Mouse (Mus musculus) sigmoid colon, adult 10 weeks (tissue): ENCODE data around the gene Cacng6. TPM values are rescaled to one million over a fixed set of nuclear protein-coding genes. Genes with fewer than 3 reads are reported as not detected.

Experiments used
- polyA plus RNA-seq: library from polyadenylated mRNA; stranded (reverse); fragments of 350-450 nt; fragmentation: Illumina TruSeq; extraction: RNeasy Lipid Tissue Mini Kit (QIAGEN cat#74804); gene quantifications from one replicate; pipeline ENCODE4 v1.2.3, GENCODE M21; 2014; ENCODE audit warnings: low read depth, low replicate concordance

Cacng6 gene
- polyA plus RNA-seq = 0.22 TPM

GRCm38 (mm10) chr7:3423895-3424294 is at the start of gene Cacng6:
Gene Cacng6, plus strand, starts transcription at chr7:3424195.

DNA sequence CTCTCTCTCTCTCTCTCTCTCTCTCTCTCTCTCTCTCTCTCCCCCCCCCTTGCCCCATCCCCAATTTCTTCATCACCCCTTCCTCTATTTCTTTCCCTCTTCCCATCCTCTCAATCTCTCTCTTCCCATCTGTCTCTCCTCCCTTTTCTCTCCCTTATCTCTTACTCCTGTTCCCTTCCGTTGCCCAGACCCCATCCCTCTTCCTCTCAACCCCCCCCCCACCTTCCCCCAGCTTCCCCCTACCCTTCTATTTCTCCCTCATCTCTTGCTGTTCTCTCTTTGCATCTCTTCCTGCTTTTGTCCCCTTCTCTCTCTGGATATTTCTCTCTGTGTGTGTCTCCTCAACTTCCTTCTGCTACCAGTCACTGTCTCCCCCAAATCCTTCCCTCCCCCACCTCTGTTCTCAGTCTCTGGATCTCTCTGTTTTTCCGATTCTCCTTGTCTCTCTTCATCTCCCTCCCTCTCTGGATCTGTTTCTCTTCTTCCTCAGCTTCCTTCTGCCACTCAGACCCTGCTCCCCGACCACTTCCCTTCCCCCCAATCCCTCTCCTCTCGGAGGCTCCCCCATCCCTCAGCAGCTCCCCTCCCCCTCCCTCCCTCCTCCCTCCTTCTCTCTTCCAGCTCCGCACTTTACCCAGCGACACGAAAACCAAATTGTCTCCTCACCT is 33.4 kb upstream of the Cacng6 start, which contains the start of gene Cacng8:
Gene Cacng8 (plus strand): TSS at position 271 of the 668 bp plus-strand sequence.

Other genes starting within 250 kb of the Cacng6 start
- not detected for gene Nlrp12, start 174.5 kb upstream of the Cacng6 start, polyA plus RNA-seq
- 181 TPM for gene Myadm, start 135.1 kb upstream of the Cacng6 start, polyA plus RNA-seq
- 0.44 TPM for gene Prkcg, start 135.0 kb upstream of the Cacng6 start, polyA plus RNA-seq
- gene Cacng7, start 91.2 kb upstream of the Cacng6 start, polyA plus RNA-seq = 1.1 TPM
- gene Cacng8, start 33.5 kb upstream of the Cacng6 start, polyA plus RNA-seq = not detected
- gene Tarm1, start 78.4 kb downstream of the Cacng6 start, polyA plus RNA-seq = not detected
- not detected for gene Oscar, start 192.0 kb downstream of the Cacng6 start, polyA plus RNA-seq
- gene Ndufa3, start 193.2 kb downstream of the Cacng6 start, polyA plus RNA-seq = 13.4 TPM
- 0.98 TPM for gene Tfpt, start 205.7 kb downstream of the Cacng6 start, polyA plus RNA-seq
- gene Prpf31, start 205.8 kb downstream of the Cacng6 start, polyA plus RNA-seq = 16.4 TPM
- 15.7 TPM for gene Cnot3, start 221.1 kb downstream of the Cacng6 start, polyA plus RNA-seq
- 7.1 TPM for gene Leng1, start 241.6 kb downstream of the Cacng6 start, polyA plus RNA-seq